Mouse (Mus musculus): ENCODE data around the gene E330017A01Rik.
A peak's percentile ranks its signal among the peaks of the same experiment; 100 is the strongest.
"Not testable (repeated sequence)": the region's sequence is repeated elsewhere in the genome, so short reads cannot be mapped to it uniquely, and the experiment has no call there.

The E330017A01Rik gene

GRCm38 (mm10) chr16:58638689-58639175 lies at the start of gene E330017A01Rik:
Gene E330017A01Rik, minus strand, starts transcription at chr16:58638739.
- no peak for DNase-seq (ENCODE audit: low spot score)

- no peak for DNase-seq (ENCODE audit: low spot score)
Measured at GRCm38 (mm10) chr16:58685548-58686537, 47.3 kb upstream of the E330017A01Rik start.

GRCm38 (mm10) chr16:58684537-58684936 lies 46.0 kb upstream of the E330017A01Rik start:
- no peak for DNase-seq (ENCODE audit: low spot score)

GRCm38 (mm10) chr16:58683911-58684310 lies 45.4 kb upstream of the E330017A01Rik start:
- DNase-seq (ENCODE audit: low spot score), result no peak

- DNase-seq (ENCODE audit: low spot score), result no peak
Measured at GRCm38 (mm10) chr16:58682870-58683269, 44.3 kb upstream of the E330017A01Rik start.

- no peak for DNase-seq (ENCODE audit: low spot score)
Measured at GRCm38 (mm10) chr16:58682046-58682445, 43.5 kb upstream of the E330017A01Rik start.

- no peak for DNase-seq (ENCODE audit: low spot score)
Measured at GRCm38 (mm10) chr16:58678660-58679059, 40.1 kb upstream of the E330017A01Rik start.

GRCm38 (mm10) chr16:58677491-58677890 lies 39.0 kb upstream of the E330017A01Rik start:
- no peak for DNase-seq (ENCODE audit: low spot score)

- DNase-seq (ENCODE audit: low spot score), result no peak
Measured at GRCm38 (mm10) chr16:58676633-58677032, 38.1 kb upstream of the E330017A01Rik start.

GRCm38 (mm10) chr16:58676156-58676555 lies 37.6 kb upstream of the E330017A01Rik start:
- no peak for DNase-seq (ENCODE audit: low spot score)

GRCm38 (mm10) chr16:58675256-58675655 lies 36.7 kb upstream of the E330017A01Rik start:
- no peak for DNase-seq (ENCODE audit: low spot score)

GRCm38 (mm10) chr16:58673811-58674410 lies 35.4 kb upstream of the E330017A01Rik start:
- DNase-seq (ENCODE audit: low spot score), result no peak

- no peak for DNase-seq (ENCODE audit: low spot score)
Measured at GRCm38 (mm10) chr16:58672396-58672795, 33.9 kb upstream of the E330017A01Rik start.

GRCm38 (mm10) chr16:58671212-58671985 lies 32.9 kb upstream of the E330017A01Rik start:
- no peak for DNase-seq (ENCODE audit: low spot score)

- DNase-seq (ENCODE audit: low spot score), result no peak
Measured at GRCm38 (mm10) chr16:58670643-58671042, 32.1 kb upstream of the E330017A01Rik start.

GRCm38 (mm10) chr16:58669917-58670630 lies 31.5 kb upstream of the E330017A01Rik start, which contains the start of gene Cpox:
Gene Cpox, plus strand, starts transcription at chr16:58670292.
- DNase-seq (ENCODE audit: low spot score), result peak; percentile 95

GRCm38 (mm10) chr16:58669264-58669663 lies 30.7 kb upstream of the E330017A01Rik start:
- peak; percentile 81 for DNase-seq (ENCODE audit: low spot score)

GRCm38 (mm10) chr16:58668586-58668985 lies 30.0 kb upstream of the E330017A01Rik start:
- DNase-seq (ENCODE audit: low spot score), result no peak

GRCm38 (mm10) chr16:58666681-58667080 lies 28.1 kb upstream of the E330017A01Rik start:
- DNase-seq (ENCODE audit: low spot score), result not testable (repeated sequence)

GRCm38 (mm10) chr16:58665137-58665536 lies 26.6 kb upstream of the E330017A01Rik start:
- DNase-seq (ENCODE audit: low spot score), result not testable (repeated sequence)

- DNase-seq (ENCODE audit: low spot score), result no peak
Measured at GRCm38 (mm10) chr16:58663816-58664215, 25.3 kb upstream of the E330017A01Rik start.

Measured in c-Kit-positive CD71-positive TER-119-positive erythroid progenitor cells, embryonic 14.5 days (primary cell).